Mouse (Mus musculus) cerebellum, adult 18-20 months (tissue): ENCODE measurements around the gene Mei1.

Experiments used
- DNase-seq, 2 experiments: peaks; one replicate each; pipeline ENCODE4 v3.0.0; 2021

Mei1 gene

GRCm38 (mm10) chr15:82152435-82152834 is 82.6 kb downstream of the Mei1 start:
- no peak for DNase-seq

GRCm38 (mm10) chr15:82156298-82156697 is 86.5 kb downstream of the Mei1 start:
- DNase-seq: no peak

GRCm38 (mm10) chr15:82156902-82157301 is 87.1 kb downstream of the Mei1 start:
- DNase-seq: no peak

- DNase-seq: no peak
Observed at GRCm38 (mm10) chr15:82158243-82159035, 88.6 kb downstream of the Mei1 start.

- no peak for DNase-seq
Observed at GRCm38 (mm10) chr15:82159471-82159870, 89.7 kb downstream of the Mei1 start.

GRCm38 (mm10) chr15:82160731-82161640 is 91.2 kb downstream of the Mei1 start:
- no peak for DNase-seq

- DNase-seq: no peak
Observed at GRCm38 (mm10) chr15:82161965-82162600, 92.3 kb downstream of the Mei1 start.

GRCm38 (mm10) chr15:82163356-82164060 is 93.7 kb downstream of the Mei1 start:
- no peak for DNase-seq

- DNase-seq: no peak
Observed at GRCm38 (mm10) chr15:82164061-82164399, 94.2 kb downstream of the Mei1 start.

- no peak for DNase-seq
Observed at GRCm38 (mm10) chr15:82164496-82164895, 94.7 kb downstream of the Mei1 start.

- peak; percentile 81 to 86 for DNase-seq
Observed at GRCm38 (mm10) chr15:82165332-82166239, 95.8 kb downstream of the Mei1 start.

- no peak for DNase-seq
Observed at GRCm38 (mm10) chr15:82166240-82167100, 96.7 kb downstream of the Mei1 start.

GRCm38 (mm10) chr15:82167201-82168168 is 97.7 kb downstream of the Mei1 start:
- no peak for DNase-seq

GRCm38 (mm10) chr15:82169671-82170070 is 99.9 kb downstream of the Mei1 start:
- DNase-seq: no peak

GRCm38 (mm10) chr15:82170437-82171377 is 100.9 kb downstream of the Mei1 start:
- peak; percentile 48 to 55 for DNase-seq

- DNase-seq: peak; percentile 70
Observed at GRCm38 (mm10) chr15:82172648-82173047, 102.9 kb downstream of the Mei1 start.

- DNase-seq: no peak
Observed at GRCm38 (mm10) chr15:82175091-82175490, 105.3 kb downstream of the Mei1 start.
